Mouse (Mus musculus) MEL (cell line): ENCODE data around the gene Tmtc2. TPM values are rescaled to one million over a fixed set of nuclear protein-coding genes. Genes with fewer than 3 reads are reported as not detected.

Source experiments
- DNase-seq: peaks from one replicate; pipeline ENCODE4 v3.0.0; 2011; ENCODE audit warnings: low read depth, low spot score
- H3K27ac ChIP-seq: 2 replicates; pipeline ENCODE4 v1.5.1; 2012; ENCODE audit warnings: low read depth, mild to moderate bottlenecking, control low read depth, low read length, moderate library complexity; ENCODE audit not compliant: control insufficient read depth
- H3K27me3 ChIP-seq, 2 experiments: fragments of 150-350 bp in 1 of 2; sonication (generic) in 1 of 2; 2 replicates each; pipeline ENCODE4 v1.6.1; 2012; ENCODE audit warnings: low read length in 2 of 2, mild to moderate bottlenecking in 2 of 2, improper control_type of control experiment in 1 of 2, moderate library complexity in 1 of 2; ENCODE audit not compliant: insufficient read depth in 2 of 2, control insufficient read depth in 1 of 2
- H3K36me3 ChIP-seq, 2 experiments: 2 replicates each; pipeline ENCODE4 v1.6.1; 2012 to 2014; ENCODE audit warnings: low read length in 2 of 2, improper control_type of control experiment in 1 of 2, inconsistent platforms in 1 of 2, mild to moderate bottlenecking in 1 of 2; ENCODE audit not compliant: insufficient read depth in 2 of 2, control insufficient read depth in 1 of 2
- H3K4me1 ChIP-seq, 2 experiments: fragments of 150-350 bp in 1 of 2; sonication (generic) in 1 of 2; 2 replicates each; pipeline ENCODE4 v1.6.1; 2012; ENCODE audit warnings: low read length in 2 of 2, improper control_type of control experiment in 1 of 2, mild to moderate bottlenecking in 1 of 2; ENCODE audit not compliant: insufficient read depth in 2 of 2, control insufficient read depth in 1 of 2
- H3K4me3 ChIP-seq, 2 experiments: fragments of 150-350 bp in 1 of 2; sonication (generic) in 1 of 2; 2 replicates each; pipeline ENCODE4 v1.5.1; 2012; ENCODE audit warnings: low read depth in 2 of 2, low read length in 2 of 2, mild to moderate bottlenecking in 2 of 2, moderate library complexity in 2 of 2, control low read depth in 1 of 2, improper control_type of control experiment in 1 of 2; ENCODE audit not compliant: control insufficient read depth in 1 of 2, insufficient read depth in 1 of 2
- H3K79me2 ChIP-seq: 2 replicates; pipeline ENCODE4 v1.6.1; 2012; ENCODE audit warnings: mild to moderate bottlenecking, low read length, moderate library complexity; ENCODE audit not compliant: control insufficient read depth, poor library complexity, insufficient read depth
- H3K9ac ChIP-seq: 2 replicates; pipeline ENCODE4 v1.6.1; 2012; ENCODE audit warnings: low read depth, mild to moderate bottlenecking, control low read depth, low read length, moderate library complexity; ENCODE audit not compliant: control insufficient read depth, poor library complexity, severe bottlenecking
- H3K9me3 ChIP-seq: fragments of 150-350 bp; sonication (generic); replicated peaks from 2 replicates; pipeline ENCODE4 v1.6.1; 2012; ENCODE audit warnings: mild to moderate bottlenecking, low read length, improper control_type of control experiment, moderate library complexity; ENCODE audit not compliant: insufficient read depth
- BHLHE40 ChIP-seq: IDR thresholded peaks from 2 replicates; pipeline ENCODE4 v1.6.1; 2012; ENCODE audit warnings: low read depth, mild to moderate bottlenecking, inconsistent platforms, low read length, improper control_type of control experiment, borderline replicate concordance
- CHD1 ChIP-seq: IDR thresholded peaks from 2 replicates; pipeline ENCODE4 v1.6.1; 2012; ENCODE audit warnings: low read depth, mild to moderate bottlenecking, inconsistent platforms, low read length, improper control_type of control experiment
- CHD2 ChIP-seq: IDR thresholded peaks from 2 replicates; pipeline ENCODE4 v1.6.1; 2011; ENCODE audit warnings: low read length, improper control_type of control experiment
- ETS1 ChIP-seq: IDR thresholded peaks from 2 replicates; pipeline ENCODE4 v1.6.1; 2012; ENCODE audit warnings: low read depth, mild to moderate bottlenecking, inconsistent platforms, low read length, improper control_type of control experiment, moderate library complexity
- GABPA ChIP-seq: IDR thresholded peaks from 2 replicates; pipeline ENCODE4 v1.6.1; 2012; ENCODE audit warnings: low read depth, mild to moderate bottlenecking, inconsistent platforms, low read length, improper control_type of control experiment, moderate library complexity
- GATA1 ChIP-seq: IDR thresholded peaks from 2 replicates; pipeline ENCODE4 v1.6.1; 2011; ENCODE audit warnings: low read depth, low read length, improper control_type of control experiment
- JUND ChIP-seq: IDR thresholded peaks from 2 replicates; pipeline ENCODE4 v1.6.1; 2011; ENCODE audit warnings: low read depth, mild to moderate bottlenecking, improper control_type of control experiment, low read length
- MAZ ChIP-seq: IDR thresholded peaks from 2 replicates; pipeline ENCODE4 v1.6.1; 2012; ENCODE audit warnings: low read depth, mild to moderate bottlenecking, inconsistent platforms, low read length, improper control_type of control experiment
- MEF2A ChIP-seq: IDR thresholded peaks from 2 replicates; pipeline ENCODE4 v1.6.1; 2014; ENCODE audit warnings: low read depth, mild to moderate bottlenecking, inconsistent platforms, low read length, improper control_type of control experiment; ENCODE audit not compliant: poor library complexity, insufficient replicate concordance, severe bottlenecking; ENCODE audit errors: extremely low read depth
- MXI1 ChIP-seq: IDR thresholded peaks from 2 replicates; pipeline ENCODE4 v1.6.1; 2011; ENCODE audit warnings: mild to moderate bottlenecking, low read depth, low read length, improper control_type of control experiment
- MYB ChIP-seq: IDR thresholded peaks from 2 replicates; pipeline ENCODE4 v1.6.1; 2011; ENCODE audit warnings: mild to moderate bottlenecking, low read depth, low read length, improper control_type of control experiment
- MYC ChIP-seq: IDR thresholded peaks from 2 replicates; pipeline ENCODE4 v1.6.1; 2011; ENCODE audit warnings: low read depth, mild to moderate bottlenecking, low read length, improper control_type of control experiment, moderate library complexity
- NRF1 ChIP-seq: IDR thresholded peaks from 2 replicates; pipeline ENCODE4 v1.6.1; 2014; ENCODE audit warnings: low read depth, mild to moderate bottlenecking, inconsistent platforms, low read length, improper control_type of control experiment, moderate library complexity; ENCODE audit not compliant: poor library complexity, insufficient read depth, severe bottlenecking
- POLR2A ChIP-seq, 2 experiments: IDR thresholded peaks; 2 replicates each; pipeline ENCODE4 v1.6.1; 2011 to 2012; ENCODE audit warnings: low read length in 2 of 2, mild to moderate bottlenecking in 2 of 2, control low read depth in 1 of 2, improper control_type of control experiment in 1 of 2, low read depth in 1 of 2, moderate library complexity in 1 of 2; ENCODE audit not compliant: control insufficient read depth in 1 of 2, insufficient read depth in 1 of 2, poor library complexity in 1 of 2
- POLR2AphosphoS2 ChIP-seq: IDR thresholded peaks from 2 replicates; pipeline ENCODE4 v1.6.1; 2011; ENCODE audit warnings: low read length, improper control_type of control experiment
- RCOR1 ChIP-seq: IDR thresholded peaks from 2 replicates; pipeline ENCODE4 v1.6.1; 2012; ENCODE audit warnings: low read depth, mild to moderate bottlenecking, inconsistent platforms, low read length, improper control_type of control experiment
- SIN3A ChIP-seq: IDR thresholded peaks from 2 replicates; pipeline ENCODE4 v1.6.1; 2012; ENCODE audit warnings: low read length, improper control_type of control experiment, inconsistent platforms
- TAL1 ChIP-seq: IDR thresholded peaks from 2 replicates; pipeline ENCODE4 v1.6.1; 2012; ENCODE audit warnings: mild to moderate bottlenecking, inconsistent platforms, low read length, moderate library complexity, mixed read lengths
- UBTF ChIP-seq: IDR thresholded peaks from 2 replicates; pipeline ENCODE4 v1.6.1; 2012; ENCODE audit warnings: low read depth, mild to moderate bottlenecking, inconsistent platforms, low read length, improper control_type of control experiment, moderate library complexity, borderline replicate concordance; ENCODE audit not compliant: insufficient read depth
- USF1 ChIP-seq: IDR thresholded peaks from 2 replicates; pipeline ENCODE4 v1.6.1; 2014; ENCODE audit warnings: low read depth, mild to moderate bottlenecking, inconsistent platforms, low read length, improper control_type of control experiment, moderate library complexity
- USF2 ChIP-seq, 2 experiments: IDR thresholded peaks; 2 replicates each; pipeline ENCODE4 v1.6.1; 2011 to 2012; ENCODE audit warnings: improper control_type of control experiment in 2 of 2, low read length in 2 of 2, borderline replicate concordance in 1 of 2, inconsistent platforms in 1 of 2, low read depth in 1 of 2, mild to moderate bottlenecking in 1 of 2; ENCODE audit not compliant: insufficient read depth in 1 of 2
- ZC3H11A ChIP-seq: IDR thresholded peaks from 2 replicates; pipeline ENCODE4 v1.6.1; 2012; ENCODE audit warnings: low read depth, mild to moderate bottlenecking, inconsistent platforms, low read length, improper control_type of control experiment
- ZKSCAN1 ChIP-seq: IDR thresholded peaks from 2 replicates; pipeline ENCODE4 v1.6.1; 2012; ENCODE audit warnings: low read depth, mild to moderate bottlenecking, inconsistent platforms, low read length, improper control_type of control experiment, moderate library complexity
- ZMIZ1 ChIP-seq: IDR thresholded peaks from 2 replicates; pipeline ENCODE4 v1.6.1; 2012; ENCODE audit warnings: low read depth, mild to moderate bottlenecking, inconsistent platforms, low read length, improper control_type of control experiment, moderate library complexity
- polyA plus RNA-seq, 2 experiments: library from polyadenylated mRNA; stranded (reverse) in 1 of 2; unstranded in 1 of 2; fragments of >175 nt in 1 of 2; fragments of >200 nt in 1 of 2; gene quantifications; 2 replicates each; pipeline versions ENCODE4 v1.2.1 to v1.2.4; 2012; ENCODE audit warnings: low replicate concordance in 2 of 2, low read depth in 1 of 2; ENCODE audit not compliant: insufficient read length in 2 of 2, insufficient read depth in 1 of 2, missing spikeins in 1 of 2
- total RNA-seq: library from RNA; depleted of rRNA; stranded (reverse); fragments of 300-350 nt; gene quantifications from 2 replicates; pipeline ENCODE4 v1.2.3, GENCODE M21; 2012

Gene Tmtc2
- total and polyA plus RNA-seq, 3 experiments = not detected

GRCm38 (mm10) chr10:105193756-105194460 is 380.3 kb downstream of the Tmtc2 start:
- Histone ChIP-seq H3K9ac (no peak overlapping the region), H3K79me2 (no peaks in the 10 kb centered on the region), H3K4me3 (no peak overlapping the region), H3K4me1 (no peaks in the 10 kb centered on the region), H3K9me3 (no peaks in the 10 kb centered on the region), H3K27ac (no peak overlapping the region), H3K27me3 (no peaks in the 10 kb centered on the region), H3K36me3 (no peaks in the 10 kb centered on the region)
- no peak for DNase-seq
- no peak for TF ChIP-seq SIN3A
- TF ChIP-seq POLR2A (IDR thresholded peaks at IDR 0.05; ENCODE audit: control insufficient read depth in 1 of 2, insufficient read depth in 1 of 2, low read depth in 1 of 2, low read length in 2 of 2, poor library complexity in 1 of 2) = no peak
- no peak for TF ChIP-seq MAZ
- TF ChIP-seq CHD2 = no peak
- no peak for TF ChIP-seq ZMIZ1
- TF ChIP-seq MEF2A = no peak
- TF ChIP-seq NRF1 = no peak
- TF ChIP-seq GABPA = no peak
- no peak for TF ChIP-seq JUND

- no peak overlapping the region for H3K9ac ChIP-seq
- no peaks in the 10 kb centered on the region for H3K9me3 ChIP-seq
- no peaks in the 10 kb centered on the region for H3K79me2 ChIP-seq
- H3K4me1 ChIP-seq = no peaks in the 10 kb centered on the region
- H3K27ac ChIP-seq = no peak overlapping the region
- no peak overlapping the region for H3K4me3 ChIP-seq
- TF ChIP-seq MYB = no peak
- TF ChIP-seq USF2 (IDR thresholded peaks at IDR 0.05; ENCODE audit: borderline replicate concordance in 1 of 2, insufficient read depth in 1 of 2, low read depth in 1 of 2, low read length in 2 of 2) = no peak
- TF ChIP-seq SIN3A = no peak
- TF ChIP-seq MYC = no peak
- TF ChIP-seq MEF2A = no peak
- no peak for TF ChIP-seq MXI1
- no peak for TF ChIP-seq GATA1
- no peak for TF ChIP-seq ZC3H11A
- TF ChIP-seq UBTF = no peak
- TF ChIP-seq RCOR1 = no peak
- no peak for TF ChIP-seq TAL1
- no peak for TF ChIP-seq BHLHE40
- no peak for TF ChIP-seq POLR2AphosphoS2
- TF ChIP-seq CHD1 = no peak
- no peak for TF ChIP-seq ZKSCAN1
- TF ChIP-seq USF1 = no peak
- TF ChIP-seq ETS1 = no peak
- no peak for DNase-seq
- no peaks in the 10 kb centered on the region for H3K27me3 ChIP-seq
- no peaks in the 10 kb centered on the region for H3K36me3 ChIP-seq
Measured at GRCm38 (mm10) chr10:105192071-105192470, 382.2 kb downstream of the Tmtc2 start.
